Mouse (Mus musculus) cerebellum, adult 2 months (tissue): ENCODE measurements around the gene Ssbp3. TPM values are rescaled to one million over a fixed set of nuclear protein-coding genes. Genes with fewer than 3 reads are reported as not detected.

ENCODE experiments used
- DNase-seq, 2 experiments: peaks; one replicate each; pipeline ENCODE4 v3.0.0; 2021
- H3K27ac ChIP-seq: fragments of 200-500 bp; 2 replicates; pipeline ENCODE4 v1.5.1; 2012; ENCODE audit warnings: low read length, control low read depth, inconsistent platforms; ENCODE audit not compliant: insufficient read depth
- H3K27me3 ChIP-seq: fragments of 200-500 bp; 2 replicates; pipeline ENCODE4 v1.6.1; 2012; ENCODE audit warnings: inconsistent platforms, mild to moderate bottlenecking, low read length, moderate library complexity; ENCODE audit not compliant: control insufficient read depth, insufficient read depth
- H3K4me1 ChIP-seq: fragments of 200-500 bp; 2 replicates; pipeline ENCODE4 v1.6.1; 2011; ENCODE audit warnings: low read length; ENCODE audit not compliant: control insufficient read depth, insufficient read depth
- H3K4me3 ChIP-seq: fragments of 200-500 bp; replicated peaks from 2 replicates; pipeline ENCODE3; 2011; ENCODE audit warnings: mild to moderate bottlenecking, low read depth, low read length, control low read depth; ENCODE audit not compliant: insufficient read depth
- CTCF ChIP-seq: fragments of 200-500 bp; IDR thresholded peaks from 2 replicates; pipeline ENCODE4 v1.5.1; 2011; ENCODE audit warnings: low read depth, mild to moderate bottlenecking, control low read depth, low read length, moderate library complexity, borderline replicate concordance; ENCODE audit not compliant: insufficient read depth
- POLR2A ChIP-seq: fragments of 200-500 bp; IDR thresholded peaks from 2 replicates; pipeline ENCODE4 v1.6.1; 2011; ENCODE audit warnings: low read length, control low read depth, borderline replicate concordance; ENCODE audit not compliant: insufficient read depth
- WGBS: fragments of 180-500 bp; shearing (Covaris S2); methylation state at CpG from one replicate; pipeline ENCODE4 v1.1.7; 2018; 5-methylcytosine and 5-hydroxymethylcytosine counted together
- polyA plus RNA-seq: library from polyadenylated mRNA; depleted of rRNA; stranded (reverse); fragments of >200 nt; gene quantifications from 2 replicates; pipeline ENCODE4 v1.2.3, GENCODE M21; 2012

The Ssbp3 gene
- polyA plus RNA-seq, 1 experiment: 126 TPM

GRCm38 (mm10) chr4:106915265-106915664 lies 4.8 kb downstream of the Ssbp3 start:
- H3K27ac ChIP-seq: no peak overlapping the region
- no peaks in the 10 kb centered on the region for H3K27me3 ChIP-seq
- TF ChIP-seq CTCF (no peak), POLR2A (no peak)
- WGBS: 41% methylated on average over 8 of the region's 8 CpGs
- DNase-seq: peak in 1 of 2 experiments; percentile 9
- no peak overlapping the region for H3K4me3 ChIP-seq
- H3K4me1 ChIP-seq: peaks cover 28% of the 10 kb centered on the region

- 46% methylated on average over 1 of the region's 1 CpGs for WGBS
- DNase-seq: no peak
- no peak overlapping the region for H3K4me3 ChIP-seq
- peaks cover 39% of the 10 kb centered on the region for H3K4me1 ChIP-seq
- TF ChIP-seq POLR2A: no peak
- TF ChIP-seq CTCF: no peak
- H3K27me3 ChIP-seq: no peaks in the 10 kb centered on the region
- H3K27ac ChIP-seq: no peak overlapping the region
Observed at GRCm38 (mm10) chr4:106918263-106918662, 7.8 kb downstream of the Ssbp3 start.

- Histone ChIP-seq H3K27me3 (no peaks in the 10 kb centered on the region), H3K27ac (no peak overlapping the region), H3K4me3 (no peak overlapping the region), H3K4me1 (peaks cover 38% of the 10 kb centered on the region)
- 87% methylated on average over 4 of the region's 4 CpGs for WGBS
- TF ChIP-seq POLR2A: no peak
- TF ChIP-seq CTCF: no peak
- no peak for DNase-seq
Observed at GRCm38 (mm10) chr4:106920119-106920518, 9.6 kb downstream of the Ssbp3 start.

- no peak for TF ChIP-seq POLR2A
- TF ChIP-seq CTCF: no peak
- Histone ChIP-seq H3K27ac (no peak overlapping the region), H3K27me3 (no peaks in the 10 kb centered on the region), H3K4me3 (no peak overlapping the region), H3K4me1 (peaks cover 48% of the 10 kb centered on the region)
- DNase-seq: peak in 1 of 2 experiments; percentile 40
- WGBS: 36% methylated on average over 9 of the region's 9 CpGs
Observed at GRCm38 (mm10) chr4:106921375-106922336, 11.2 kb downstream of the Ssbp3 start.

- H3K27me3 ChIP-seq: no peaks in the 10 kb centered on the region
- no peak for DNase-seq
- H3K27ac ChIP-seq: no peak overlapping the region
- H3K4me3 ChIP-seq: no peak overlapping the region
- TF ChIP-seq CTCF (no peak), POLR2A (no peak)
- H3K4me1 ChIP-seq: peaks cover 56% of the 10 kb centered on the region
- 84% methylated on average over 3 of the region's 3 CpGs for WGBS
Observed at GRCm38 (mm10) chr4:106922919-106923318, 12.4 kb downstream of the Ssbp3 start.

GRCm38 (mm10) chr4:106924175-106924574 lies 13.7 kb downstream of the Ssbp3 start:
- TF ChIP-seq POLR2A (no peak), CTCF (no peak)
- peaks cover 63% of the 10 kb centered on the region for H3K4me1 ChIP-seq
- 94% methylated on average over 4 of the region's 4 CpGs for WGBS

GRCm38 (mm10) chr4:106924888-106925287 lies 14.4 kb downstream of the Ssbp3 start:
- Histone ChIP-seq H3K4me1 (peaks cover 63% of the 10 kb centered on the region), H3K27me3 (no peaks in the 10 kb centered on the region), H3K4me3 (no peak overlapping the region), H3K27ac (no peak overlapping the region)
- TF ChIP-seq POLR2A: no peak
- no peak for DNase-seq
- WGBS: 86% methylated on average over 10 of the region's 10 CpGs

More at GRCm38 (mm10) chr4:106924175-106924574, 13.7 kb downstream of the Ssbp3 start:
- DNase-seq: no peak
- H3K27ac ChIP-seq: no peak overlapping the region
- no peaks in the 10 kb centered on the region for H3K27me3 ChIP-seq
- no peak overlapping the region for H3K4me3 ChIP-seq

GRCm38 (mm10) chr4:106926401-106926800 lies 15.9 kb downstream of the Ssbp3 start:
- H3K27ac ChIP-seq: peak overlapping the region; percentile 63; the same call in 1 of the 2 replicates
- H3K4me1 ChIP-seq: peaks cover 63% of the 10 kb centered on the region
- no peak overlapping the region for H3K4me3 ChIP-seq
- 12% methylated on average over 9 of the region's 9 CpGs for WGBS
- no peaks in the 10 kb centered on the region for H3K27me3 ChIP-seq
- TF ChIP-seq CTCF (no peak), POLR2A (no peak)
- DNase-seq: peak; percentile 64 to 66
